Mouse (Mus musculus) heart, embryonic 12.5 days (tissue): ENCODE data around the gene Rnf43. TPM values are rescaled to one million over a fixed set of nuclear protein-coding genes. Genes with fewer than 3 reads are reported as not detected.

Experiments
- ATAC-seq: fragments of 200-750 bp; cut with Nextera tagmentation; 2 replicates; pipeline ENCODE4 v1.8.0; 2017; ENCODE audit warnings: moderate TSS enrichment, moderate library complexity; ENCODE audit not compliant: insufficient number of reproducible peaks, low FRiP score
- H3K27ac ChIP-seq: fragments of 300-500 bp; sonication (generic); 2 replicates; pipeline ENCODE4 v1.5.1; 2016; ENCODE audit warnings: mild to moderate bottlenecking, moderate library complexity; ENCODE audit not compliant: poor library complexity, severe bottlenecking
- H3K27me3 ChIP-seq: fragments of 300-500 bp; sonication (generic); replicated peaks from 2 replicates; pipeline ENCODE4 v1.6.1; 2016; ENCODE audit warnings: mild to moderate bottlenecking, moderate library complexity
- H3K36me3 ChIP-seq: fragments of 300-500 bp; sonication (generic); 2 replicates; pipeline ENCODE4 v1.6.1; 2016; ENCODE audit warnings: mild to moderate bottlenecking, moderate library complexity
- H3K4me1 ChIP-seq: fragments of 300-500 bp; sonication (generic); replicated peaks from 2 replicates; pipeline ENCODE4 v1.6.1; 2016; ENCODE audit warnings: mild to moderate bottlenecking
- H3K4me2 ChIP-seq: fragments of 300-500 bp; sonication (generic); 2 replicates; pipeline ENCODE4 v1.6.1; 2016; ENCODE audit warnings: mild to moderate bottlenecking, moderate library complexity
- H3K4me3 ChIP-seq: fragments of 300-500 bp; sonication (generic); 2 replicates; pipeline ENCODE4 v1.5.1; 2016; ENCODE audit warnings: mild to moderate bottlenecking
- H3K9ac ChIP-seq: fragments of 300-500 bp; sonication (generic); 2 replicates; pipeline ENCODE4 v1.6.1; 2016; ENCODE audit warnings: mild to moderate bottlenecking, moderate library complexity
- H3K9me3 ChIP-seq: fragments of 300-500 bp; sonication (generic); replicated peaks from 2 replicates; pipeline ENCODE4 v1.6.1; 2016; ENCODE audit warnings: mild to moderate bottlenecking, moderate library complexity
- WGBS: fragments of 180-500 bp; shearing (Covaris S2); methylation state at CpG from one replicate; pipeline ENCODE4 v1.1.7; 2016; 5-methylcytosine and 5-hydroxymethylcytosine counted together
- polyA plus RNA-seq: library from polyadenylated mRNA; unstranded; fragments of >200 nt; fragmentation: Nextera tagmentation; extraction: Ambion mirVana; gene quantifications from 2 replicates; pipeline ENCODE4 v1.2.1, GENCODE M21; 2016

Gene Rnf43
- polyA plus RNA-seq, 1 experiment from 2014 or later = 1.9 TPM

- 72% methylated on average over 5 of the region's 5 CpGs for WGBS
- H3K27ac ChIP-seq = no peak overlapping the region
Measured at GRCm38 (mm10) chr11:87654693-87655092, 7.8 kb upstream of the Rnf43 start.

GRCm38 (mm10) chr11:87659216-87659615 is 3.3 kb upstream of the Rnf43 start:
- no peak for ATAC-seq
- 49% methylated on average over 7 of the region's 7 CpGs for WGBS
- H3K4me1 ChIP-seq = no peaks in the 10 kb centered on the region

More at GRCm38 (mm10) chr11:87654693-87655092, 7.8 kb upstream of the Rnf43 start:
- no peak overlapping the region for H3K4me3 ChIP-seq
- no peaks in the 10 kb centered on the region for H3K9me3 ChIP-seq
- H3K4me2 ChIP-seq = no peak overlapping the region
- no peak for ATAC-seq
- H3K9ac ChIP-seq = no peak overlapping the region
- no peaks in the 10 kb centered on the region for H3K27me3 ChIP-seq
- H3K4me1 ChIP-seq = no peaks in the 10 kb centered on the region
- H3K36me3 ChIP-seq = no peaks in the 10 kb centered on the region

DNA sequence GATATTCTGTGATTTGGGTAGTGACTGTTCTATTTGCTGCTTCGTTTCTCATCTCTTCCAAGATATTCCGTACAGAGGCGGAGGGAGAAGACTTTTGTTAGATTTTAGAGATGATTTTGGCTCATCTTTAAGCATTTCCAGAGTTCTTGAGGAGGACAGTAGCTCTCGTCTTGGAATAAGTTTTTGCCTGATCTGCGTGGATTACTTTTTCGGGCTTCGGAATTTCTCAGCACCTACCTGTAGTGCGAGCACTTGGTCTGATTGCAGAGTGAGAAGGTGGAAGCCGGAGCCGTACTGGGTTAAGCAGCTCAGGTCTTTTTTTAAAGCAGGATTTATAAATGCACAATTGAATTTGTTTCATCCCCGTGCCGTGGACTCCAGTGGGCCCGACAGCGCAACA is 300 bp downstream of the Rnf43 start:
- H3K36me3 ChIP-seq = no peaks in the 10 kb centered on the region
- no peaks in the 10 kb centered on the region for H3K4me1 ChIP-seq
- no peak overlapping the region for H3K27ac ChIP-seq
- peak overlapping the region; percentile 64 for H3K4me2 ChIP-seq
- H3K4me3 ChIP-seq = peak overlapping the region; percentile 37
- 16% methylated on average over 14 of the region's 14 CpGs for WGBS
- ATAC-seq = no peak
- H3K27me3 ChIP-seq = peaks cover 10% of the 10 kb centered on the region
- H3K9me3 ChIP-seq = no peaks in the 10 kb centered on the region
- peak overlapping the region; percentile 16; the same call in 1 of the 2 replicates for H3K9ac ChIP-seq

More at GRCm38 (mm10) chr11:87659216-87659615, 3.3 kb upstream of the Rnf43 start:
- Histone ChIP-seq H3K36me3 (no peaks in the 10 kb centered on the region), H3K27ac (no peak overlapping the region), H3K4me3 (no peak overlapping the region), H3K4me2 (no peak overlapping the region), H3K27me3 (peaks cover 5% of the 10 kb centered on the region), H3K9ac (no peak overlapping the region), H3K9me3 (no peaks in the 10 kb centered on the region)

- Histone ChIP-seq H3K9me3 (no peaks in the 10 kb centered on the region), H3K4me1 (no peaks in the 10 kb centered on the region), H3K27me3 (peaks cover 10% of the 10 kb centered on the region), H3K27ac (no peak overlapping the region), H3K4me2 (0 out of 2 replicates have a peak overlapping the region, but pooled peaks have one; percentile 8), H3K9ac (no peak overlapping the region), H3K4me3 (no peak overlapping the region), H3K36me3 (no peaks in the 10 kb centered on the region)
- WGBS = 80% methylated on average over 6 of the region's 6 CpGs
- ATAC-seq = no peak
Measured at GRCm38 (mm10) chr11:87663948-87664347, 1.4 kb downstream of the Rnf43 start.

GRCm38 (mm10) chr11:87664521-87664920 is 2.0 kb downstream of the Rnf43 start:
- ATAC-seq = no peak
- Histone ChIP-seq H3K36me3 (no peaks in the 10 kb centered on the region), H3K4me1 (no peaks in the 10 kb centered on the region), H3K9ac (no peak overlapping the region), H3K9me3 (no peaks in the 10 kb centered on the region), H3K4me3 (peak overlapping the region; percentile 8; the same call in 1 of the 2 replicates), H3K4me2 (0 out of 2 replicates have a peak overlapping the region, but pooled peaks have one; percentile 8), H3K27me3 (peaks cover 10% of the 10 kb centered on the region), H3K27ac (no peak overlapping the region)
- 81% methylated on average over 12 of the region's 12 CpGs for WGBS

DNA sequence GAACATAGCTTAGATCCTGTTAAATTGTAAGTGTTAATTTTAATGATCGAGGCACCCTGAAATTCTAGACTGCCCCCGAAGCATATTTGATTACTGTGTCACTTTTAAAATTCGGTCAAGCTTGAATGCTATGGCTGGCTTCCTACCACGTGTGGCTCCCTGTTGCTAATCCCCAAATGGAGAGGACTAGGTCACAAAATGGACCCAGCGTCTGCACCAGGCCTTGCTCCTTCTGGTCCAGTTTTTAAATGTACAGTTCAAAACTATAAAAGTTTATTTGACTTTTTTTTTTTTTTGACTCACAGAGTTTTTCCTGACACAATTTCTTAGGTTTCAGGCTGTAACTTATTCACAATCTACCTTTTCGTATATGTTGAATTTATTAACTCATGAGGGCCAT is 2.7 kb downstream of the Rnf43 start:
- H3K9me3 ChIP-seq = no peaks in the 10 kb centered on the region
- 79% methylated on average over 6 of the region's 6 CpGs for WGBS
- peaks cover 10% of the 10 kb centered on the region for H3K27me3 ChIP-seq
- H3K4me2 ChIP-seq = no peak overlapping the region
- no peaks in the 10 kb centered on the region for H3K36me3 ChIP-seq
- no peak overlapping the region for H3K9ac ChIP-seq
- no peak for ATAC-seq
- no peak overlapping the region for H3K4me3 ChIP-seq
- H3K4me1 ChIP-seq = no peaks in the 10 kb centered on the region
- no peak overlapping the region for H3K27ac ChIP-seq

DNA sequence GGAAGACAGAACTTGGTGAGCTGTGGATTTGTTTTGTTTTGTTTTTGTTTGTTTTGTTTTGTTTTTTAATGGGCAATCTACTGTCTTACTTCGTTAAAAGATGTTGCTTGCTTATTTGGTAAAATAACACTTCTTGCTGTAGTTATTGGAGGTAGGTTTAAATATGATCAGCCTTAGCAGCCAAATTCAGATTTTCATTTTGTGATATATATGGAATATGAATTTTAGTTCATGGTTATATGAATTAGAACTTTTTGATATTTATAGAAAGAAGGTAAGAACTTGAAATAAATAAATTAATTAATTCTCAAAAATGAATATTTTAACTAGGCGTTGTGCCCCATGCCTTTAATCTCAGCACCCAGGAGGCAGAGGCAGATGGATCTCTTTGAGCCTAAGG is 3.1 kb downstream of the Rnf43 start:
- H3K27me3 ChIP-seq = peaks cover 10% of the 10 kb centered on the region
- no peaks in the 10 kb centered on the region for H3K9me3 ChIP-seq
- no peak for ATAC-seq
- H3K9ac ChIP-seq = no peak overlapping the region
- H3K4me1 ChIP-seq = no peaks in the 10 kb centered on the region
- 73% methylated on average over 2 of the region's 2 CpGs for WGBS
- no peak overlapping the region for H3K27ac ChIP-seq
- H3K4me2 ChIP-seq = no peak overlapping the region
- H3K36me3 ChIP-seq = no peaks in the 10 kb centered on the region
- H3K4me3 ChIP-seq = no peak overlapping the region

GRCm38 (mm10) chr11:87666256-87667035 is 3.9 kb downstream of the Rnf43 start:
- no peak overlapping the region for H3K4me2 ChIP-seq
- no peak overlapping the region for H3K9ac ChIP-seq
- no peak for ATAC-seq
- WGBS = 78% methylated on average over 12 of the region's 12 CpGs
- H3K4me1 ChIP-seq = no peaks in the 10 kb centered on the region
- no peak overlapping the region for H3K4me3 ChIP-seq
- H3K36me3 ChIP-seq = no peaks in the 10 kb centered on the region
- peaks cover 10% of the 10 kb centered on the region for H3K27me3 ChIP-seq
- no peaks in the 10 kb centered on the region for H3K9me3 ChIP-seq
- no peak overlapping the region for H3K27ac ChIP-seq

DNA sequence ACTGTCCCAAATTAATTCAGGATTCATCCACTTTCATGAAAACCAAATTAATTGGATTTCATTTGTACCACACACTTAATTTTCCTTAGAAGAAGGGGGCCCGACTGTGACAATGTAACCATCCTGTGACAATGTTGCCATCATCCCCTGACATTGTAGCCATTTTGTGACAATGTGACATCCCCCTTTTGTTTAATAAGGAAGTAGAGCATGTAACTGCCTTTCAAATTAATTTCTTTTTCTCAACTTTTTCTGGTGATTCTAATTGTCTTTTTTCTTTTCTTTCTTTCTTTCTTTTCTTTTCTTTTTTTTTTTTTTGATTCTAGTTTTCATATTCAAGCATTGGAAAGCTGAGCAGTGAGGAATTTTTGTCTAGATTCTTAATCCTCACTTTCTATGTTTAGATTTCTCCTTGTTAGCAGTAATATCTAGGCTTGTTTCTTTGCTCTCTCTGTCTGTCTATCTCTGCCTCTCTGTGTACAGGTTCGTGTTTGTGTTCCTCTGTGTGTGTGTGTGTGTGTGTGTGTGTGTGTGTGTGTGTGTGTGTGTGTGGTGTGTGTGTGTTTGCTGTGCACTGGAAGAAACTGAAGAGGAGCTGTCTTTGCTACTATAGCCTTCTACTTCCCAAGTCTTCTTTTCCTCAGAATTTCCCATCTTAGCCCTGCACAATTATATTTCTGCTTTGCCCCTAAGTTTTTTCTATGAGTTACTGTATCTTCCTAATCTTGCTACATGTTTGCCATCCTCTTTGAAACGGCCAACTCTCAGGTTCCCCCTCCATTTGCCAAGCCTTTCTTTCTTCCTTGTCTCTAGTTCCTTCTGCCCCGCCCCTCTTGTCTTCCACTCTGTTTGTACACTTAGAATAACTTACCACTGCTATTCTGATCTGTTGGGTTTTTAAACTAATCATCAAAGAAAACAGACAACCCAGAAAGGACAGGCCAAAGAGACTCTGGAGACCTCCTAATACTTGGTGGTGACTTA is 4.9 kb downstream of the Rnf43 start:
- Histone ChIP-seq H3K4me3 (no peak overlapping the region), H3K4me1 (no peaks in the 10 kb centered on the region), H3K9ac (no peak overlapping the region), H3K4me2 (no peak overlapping the region), H3K27ac (no peak overlapping the region), H3K27me3 (peaks cover 10% of the 10 kb centered on the region), H3K9me3 (no peaks in the 10 kb centered on the region), H3K36me3 (no peaks in the 10 kb centered on the region)
- WGBS = 67% methylated on average over 4 of the region's 4 CpGs
- ATAC-seq = no peak

DNA sequence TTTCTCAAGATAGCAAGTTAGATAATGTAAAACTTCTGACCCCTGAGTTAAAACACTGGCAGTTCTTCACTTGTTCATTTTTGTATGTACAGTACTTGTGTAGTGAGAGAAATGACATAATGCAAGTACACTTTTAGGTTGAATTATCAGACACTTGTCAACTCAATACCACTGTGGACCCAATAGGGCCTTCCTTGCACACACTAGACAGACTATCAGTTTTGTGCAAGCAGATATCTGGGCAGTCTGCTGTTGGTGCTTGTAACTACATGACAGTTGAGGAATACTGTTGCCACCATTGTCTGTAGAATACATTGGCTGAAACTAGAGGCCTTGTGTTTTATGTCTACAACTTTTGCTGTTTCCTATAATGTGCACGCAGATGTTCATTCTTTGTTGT is 10.8 kb downstream of the Rnf43 start:
- 0 out of 2 replicates have a peak, but pooled peaks cover 4% of the 10 kb centered on the region for H3K27me3 ChIP-seq
- no peaks in the 10 kb centered on the region for H3K9me3 ChIP-seq
- no peaks in the 10 kb centered on the region for H3K36me3 ChIP-seq
- no peak overlapping the region for H3K27ac ChIP-seq
- no peak for ATAC-seq
- H3K9ac ChIP-seq = no peak overlapping the region
- WGBS = 81% methylated on average over 1 of the region's 1 CpGs
- H3K4me3 ChIP-seq = no peak overlapping the region
- H3K4me2 ChIP-seq = no peak overlapping the region
- H3K4me1 ChIP-seq = no peaks in the 10 kb centered on the region

- no peaks in the 10 kb centered on the region for H3K9me3 ChIP-seq
- H3K9ac ChIP-seq = no peak overlapping the region
- no peak overlapping the region for H3K4me3 ChIP-seq
- WGBS = 84% methylated on average over 6 of the region's 6 CpGs
- ATAC-seq = no peak
- no peak overlapping the region for H3K4me2 ChIP-seq
- H3K27ac ChIP-seq = no peak overlapping the region
- H3K27me3 ChIP-seq = 0 out of 2 replicates have a peak, but pooled peaks cover 4% of the 10 kb centered on the region
- H3K36me3 ChIP-seq = no peaks in the 10 kb centered on the region
- H3K4me1 ChIP-seq = no peaks in the 10 kb centered on the region
Measured at GRCm38 (mm10) chr11:87675606-87676005, 13.1 kb downstream of the Rnf43 start.
